Mouse (Mus musculus): ENCODE measurements around the gene Baiap2.

Baiap2 gene

GRCm38 (mm10) chr11:119952429-119953224 lies 10.1 kb downstream of the Baiap2 start:
- Histone ChIP-seq H3K36me3 (ENCODE audit: insufficient read depth, low read length) (peaks cover 4% of the 10 kb centered on the region), H3K4me3 (replicated peaks; ENCODE audit: low read length) (no peak overlapping the region), H3K9me3 (ENCODE audit: low read length) (no peaks in the 10 kb centered on the region), H3K27me3 (ENCODE audit: insufficient read depth, low read length) (no peaks in the 10 kb centered on the region), H3K4me1 (replicated peaks; ENCODE audit: low read depth, low read length) (peaks cover 76% of the 10 kb centered on the region)
- TF ChIP-seq CTCF (conservative IDR thresholded peaks at IDR 0.05; ENCODE audit: low read length), result no peak
- TF ChIP-seq NANOG (IDR thresholded peaks at IDR 0.05; ENCODE audit: borderline replicate concordance, low read length), result no peak

DNA sequence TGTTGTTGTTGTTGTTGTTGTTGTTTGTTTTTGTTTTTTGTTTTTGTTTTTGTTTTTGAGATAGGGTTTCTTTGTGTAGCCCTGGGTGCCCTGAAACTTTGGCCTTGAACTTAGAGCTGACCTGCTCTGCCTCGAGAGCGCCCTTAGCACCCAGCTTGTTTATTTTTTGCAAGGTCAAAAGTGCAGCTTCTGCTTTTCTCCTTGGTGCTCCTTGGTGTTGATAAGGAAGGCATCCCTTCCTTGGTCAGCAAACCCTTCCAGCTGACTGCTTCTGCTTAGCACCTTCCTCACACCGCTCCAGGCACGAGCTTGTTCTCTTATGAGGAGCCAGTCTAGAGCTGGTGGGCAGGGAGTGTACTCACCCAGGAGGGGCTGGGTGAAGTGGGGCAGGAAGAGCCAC lies 11.7 kb downstream of the Baiap2 start:
- H3K27me3 ChIP-seq (ENCODE audit: insufficient read depth, low read length), result no peaks in the 10 kb centered on the region
- no peak for TF ChIP-seq CTCF (conservative IDR thresholded peaks at IDR 0.05; ENCODE audit: low read length)
- no peak for TF ChIP-seq NANOG (IDR thresholded peaks at IDR 0.05; ENCODE audit: borderline replicate concordance, low read length)
- no peak for TF ChIP-seq POU5F1 (IDR thresholded peaks at IDR 0.05; ENCODE audit: borderline replicate concordance, low read length)
- peaks cover 69% of the 10 kb centered on the region for H3K4me1 ChIP-seq (replicated peaks; ENCODE audit: low read depth, low read length)
- H3K4me3 ChIP-seq (replicated peaks; ENCODE audit: low read length), result no peak overlapping the region
- no peaks in the 10 kb centered on the region for H3K9me3 ChIP-seq (ENCODE audit: low read length)
- peaks cover 18% of the 10 kb centered on the region for H3K36me3 ChIP-seq (ENCODE audit: insufficient read depth, low read length)

- no peak for TF ChIP-seq CTCF (conservative IDR thresholded peaks at IDR 0.05; ENCODE audit: low read length)
- TF ChIP-seq POU5F1 (IDR thresholded peaks at IDR 0.05; ENCODE audit: borderline replicate concordance, low read length), result no peak
- no peak for TF ChIP-seq NANOG (IDR thresholded peaks at IDR 0.05; ENCODE audit: borderline replicate concordance, low read length)
- Histone ChIP-seq H3K4me3 (replicated peaks; ENCODE audit: low read length) (no peak overlapping the region), H3K27me3 (ENCODE audit: insufficient read depth, low read length) (no peaks in the 10 kb centered on the region), H3K36me3 (ENCODE audit: insufficient read depth, low read length) (peaks cover 22% of the 10 kb centered on the region), H3K4me1 (replicated peaks; ENCODE audit: low read depth, low read length) (peaks cover 64% of the 10 kb centered on the region), H3K9me3 (ENCODE audit: low read length) (no peaks in the 10 kb centered on the region)
Observed at GRCm38 (mm10) chr11:119954749-119955337, 12.3 kb downstream of the Baiap2 start.

DNA sequence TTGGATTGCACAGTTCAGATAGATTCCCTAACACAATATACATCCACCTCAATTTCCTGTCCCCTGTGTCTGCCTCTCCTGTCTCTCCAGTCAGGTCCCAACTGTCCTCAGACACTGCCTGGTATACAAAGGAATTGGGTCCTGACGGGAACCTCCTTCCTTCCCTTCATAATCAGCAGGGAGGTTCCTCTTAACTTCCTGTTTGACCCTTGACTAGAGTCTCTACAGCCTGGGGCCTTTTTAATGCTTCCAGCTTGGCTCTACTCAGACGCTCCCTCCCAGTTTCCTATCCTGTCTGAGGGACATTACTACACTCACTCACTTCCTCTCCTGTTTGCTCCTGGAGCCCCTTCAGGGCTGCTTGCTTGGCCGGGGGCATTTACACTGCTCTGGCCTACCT lies 12.9 kb downstream of the Baiap2 start:
- no peaks in the 10 kb centered on the region for H3K27me3 ChIP-seq (ENCODE audit: insufficient read depth, low read length)
- H3K4me1 ChIP-seq (replicated peaks; ENCODE audit: low read depth, low read length), result peaks cover 64% of the 10 kb centered on the region
- peaks cover 28% of the 10 kb centered on the region for H3K36me3 ChIP-seq (ENCODE audit: insufficient read depth, low read length)
- H3K9me3 ChIP-seq (ENCODE audit: low read length), result no peaks in the 10 kb centered on the region
- H3K4me3 ChIP-seq (replicated peaks; ENCODE audit: low read length), result no peak overlapping the region
- TF ChIP-seq POU5F1 (IDR thresholded peaks at IDR 0.05; ENCODE audit: borderline replicate concordance, low read length) (no peak), NANOG (IDR thresholded peaks at IDR 0.05; ENCODE audit: borderline replicate concordance, low read length) (no peak), CTCF (conservative IDR thresholded peaks at IDR 0.05; ENCODE audit: low read length) (no peak)

GRCm38 (mm10) chr11:119956590-119956989 lies 14.0 kb downstream of the Baiap2 start:
- H3K36me3 ChIP-seq (ENCODE audit: insufficient read depth, low read length), result peaks cover 39% of the 10 kb centered on the region
- peaks cover 61% of the 10 kb centered on the region for H3K4me1 ChIP-seq (replicated peaks; ENCODE audit: low read depth, low read length)
- no peak overlapping the region for H3K4me3 ChIP-seq (replicated peaks; ENCODE audit: low read length)
- TF ChIP-seq NANOG (IDR thresholded peaks at IDR 0.05; ENCODE audit: borderline replicate concordance, low read length), result no peak
- no peak for TF ChIP-seq POU5F1 (IDR thresholded peaks at IDR 0.05; ENCODE audit: borderline replicate concordance, low read length)
- no peak for TF ChIP-seq CTCF (conservative IDR thresholded peaks at IDR 0.05; ENCODE audit: low read length)
- H3K9me3 ChIP-seq (ENCODE audit: low read length), result no peaks in the 10 kb centered on the region
- H3K27me3 ChIP-seq (ENCODE audit: insufficient read depth, low read length), result no peaks in the 10 kb centered on the region

DNA sequence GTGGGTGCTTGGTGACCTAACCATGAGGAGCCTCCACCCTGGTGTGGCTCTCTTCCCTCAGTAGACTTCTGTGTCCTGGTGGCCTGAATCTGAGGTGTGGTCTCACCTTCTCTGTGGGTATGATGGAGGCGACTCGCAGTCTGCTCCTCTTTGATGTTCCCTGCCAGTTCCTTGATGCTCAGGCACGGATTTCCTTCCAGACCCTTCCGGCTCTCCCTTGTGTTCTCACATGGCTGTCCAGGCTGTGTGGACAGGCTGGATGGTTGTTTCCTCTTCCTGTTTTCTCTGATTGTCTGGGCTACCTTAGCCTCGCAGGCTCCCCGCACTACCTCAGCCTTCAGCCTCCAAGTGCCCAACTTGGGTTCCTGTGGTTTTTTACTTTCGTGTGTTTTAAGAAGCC lies 16.3 kb downstream of the Baiap2 start:
- no peak overlapping the region for H3K4me3 ChIP-seq (replicated peaks; ENCODE audit: low read length)
- H3K4me1 ChIP-seq (replicated peaks; ENCODE audit: low read depth, low read length), result peaks cover 52% of the 10 kb centered on the region
- no peaks in the 10 kb centered on the region for H3K27me3 ChIP-seq (ENCODE audit: insufficient read depth, low read length)
- TF ChIP-seq POU5F1 (IDR thresholded peaks at IDR 0.05; ENCODE audit: borderline replicate concordance, low read length) (no peak), CTCF (conservative IDR thresholded peaks at IDR 0.05; ENCODE audit: low read length) (no peak), NANOG (IDR thresholded peaks at IDR 0.05; ENCODE audit: borderline replicate concordance, low read length) (no peak)
- peaks cover 42% of the 10 kb centered on the region for H3K36me3 ChIP-seq (ENCODE audit: insufficient read depth, low read length)
- H3K9me3 ChIP-seq (ENCODE audit: low read length), result no peaks in the 10 kb centered on the region

GRCm38 (mm10) chr11:119959714-119960113 lies 17.2 kb downstream of the Baiap2 start:
- no peaks in the 10 kb centered on the region for H3K27me3 ChIP-seq (ENCODE audit: insufficient read depth, low read length)
- H3K4me3 ChIP-seq (replicated peaks; ENCODE audit: low read length), result no peak overlapping the region
- H3K36me3 ChIP-seq (ENCODE audit: insufficient read depth, low read length), result peaks cover 47% of the 10 kb centered on the region
- H3K9me3 ChIP-seq (ENCODE audit: low read length), result no peaks in the 10 kb centered on the region
- H3K4me1 ChIP-seq (replicated peaks; ENCODE audit: low read depth, low read length), result peaks cover 47% of the 10 kb centered on the region
- TF ChIP-seq NANOG (IDR thresholded peaks at IDR 0.05; ENCODE audit: borderline replicate concordance, low read length), result no peak
- no peak for TF ChIP-seq CTCF (conservative IDR thresholded peaks at IDR 0.05; ENCODE audit: low read length)
- TF ChIP-seq POU5F1 (IDR thresholded peaks at IDR 0.05; ENCODE audit: borderline replicate concordance, low read length), result no peak

GRCm38 (mm10) chr11:119960671-119961070 lies 18.1 kb downstream of the Baiap2 start:
- Histone ChIP-seq H3K9me3 (ENCODE audit: low read length) (no peaks in the 10 kb centered on the region), H3K4me3 (replicated peaks; ENCODE audit: low read length) (no peak overlapping the region), H3K27me3 (ENCODE audit: insufficient read depth, low read length) (no peaks in the 10 kb centered on the region), H3K4me1 (replicated peaks; ENCODE audit: low read depth, low read length) (peaks cover 37% of the 10 kb centered on the region), H3K36me3 (ENCODE audit: insufficient read depth, low read length) (peaks cover 56% of the 10 kb centered on the region)
- TF ChIP-seq POU5F1 (IDR thresholded peaks at IDR 0.05; ENCODE audit: borderline replicate concordance, low read length), result no peak
- no peak for TF ChIP-seq CTCF (conservative IDR thresholded peaks at IDR 0.05; ENCODE audit: low read length)

Measured in E14TG2a.4 (cell line).